Mouse (Mus musculus): ENCODE measurements around the gene 1700021F07Rik. TPM values are rescaled to one million over a fixed set of nuclear protein-coding genes. Genes with fewer than 3 reads are reported as not detected.

Gene 1700021F07Rik
- polyA plus RNA-seq, 1 experiment from 2014 or later: not detected

- WGBS (ENCODE audit: insufficient replicate concordance): 75% methylated on average over 15 of the region's 15 CpGs
These were observed 17.4 kb downstream of the 1700021F07Rik start for GRCm38 (mm10) chr2:173539781-173540180.

DNA sequence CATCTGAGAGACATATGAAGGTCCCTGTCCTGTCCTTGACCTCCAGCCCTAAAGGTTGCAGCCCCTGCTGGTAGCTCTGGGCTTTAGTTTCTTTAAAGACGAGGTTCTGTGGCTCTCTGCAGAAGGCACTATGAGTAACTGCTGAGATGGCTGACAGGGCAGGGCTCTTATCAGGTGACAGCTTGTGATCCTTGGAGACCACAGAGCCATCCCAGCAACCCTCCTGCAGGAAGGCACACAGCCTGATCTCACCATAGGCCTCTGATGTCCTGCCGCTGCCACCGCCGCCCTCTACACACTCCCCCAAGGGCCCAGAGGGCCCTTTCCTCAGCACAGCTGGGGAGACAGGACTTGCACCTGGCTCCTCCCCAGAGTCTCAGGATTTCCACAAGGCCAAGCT, 19.4 kb downstream of the 1700021F07Rik start:
- Histone ChIP-seq H3K4me3 (ENCODE audit: low read depth, low read length) (no peak overlapping the region), H3K27ac (ENCODE audit: low read depth) (no peak overlapping the region), H3K27me3 (ENCODE audit: insufficient read depth, low read length) (no peaks in the 10 kb centered on the region), H3K4me1 (ENCODE audit: insufficient read depth) (no peaks in the 10 kb centered on the region), H3K36me3 (replicated peaks; ENCODE audit: insufficient read depth, low read length) (no peaks in the 10 kb centered on the region), H3K4me2 (ENCODE audit: low read depth, low read length) (no peak overlapping the region), H3K9me3 (ENCODE audit: low read length) (no peaks in the 10 kb centered on the region), H3K9ac (replicated peaks) (no peak overlapping the region)
- no peak for TF ChIP-seq EP300 (IDR thresholded peaks at IDR 0.05; ENCODE audit: low read depth)
- no peak for TF ChIP-seq CTCF (IDR thresholded peaks at IDR 0.05; ENCODE audit: low read depth)
- no peak for ATAC-seq
- no peak for DNase-seq
- WGBS (ENCODE audit: insufficient replicate concordance): 38% methylated on average over 4 of the region's 4 CpGs

More at GRCm38 (mm10) chr2:173539781-173540180, 17.4 kb downstream of the 1700021F07Rik start:
- TF ChIP-seq CTCF (IDR thresholded peaks at IDR 0.05; ENCODE audit: low read depth) (no peak), EP300 (IDR thresholded peaks at IDR 0.05; ENCODE audit: low read depth) (no peak)
- no peak for ATAC-seq
- Histone ChIP-seq H3K27me3 (ENCODE audit: insufficient read depth, low read length) (no peaks in the 10 kb centered on the region), H3K27ac (ENCODE audit: low read depth) (no peak overlapping the region), H3K4me3 (ENCODE audit: low read depth, low read length) (no peak overlapping the region), H3K4me2 (ENCODE audit: low read depth, low read length) (no peak overlapping the region), H3K4me1 (ENCODE audit: insufficient read depth) (no peaks in the 10 kb centered on the region), H3K9ac (replicated peaks) (no peak overlapping the region), H3K9me3 (ENCODE audit: low read length) (no peaks in the 10 kb centered on the region), H3K36me3 (replicated peaks; ENCODE audit: insufficient read depth, low read length) (no peaks in the 10 kb centered on the region)
- no peak for DNase-seq

GRCm38 (mm10) chr2:173542716-173543115, 20.3 kb downstream of the 1700021F07Rik start:
- no peak overlapping the region for H3K4me2 ChIP-seq (ENCODE audit: low read depth, low read length)
- DNase-seq: no peak
- no peak overlapping the region for H3K27ac ChIP-seq (ENCODE audit: low read depth)
- H3K4me3 ChIP-seq (ENCODE audit: low read depth, low read length): no peak overlapping the region
- no peaks in the 10 kb centered on the region for H3K36me3 ChIP-seq (replicated peaks; ENCODE audit: insufficient read depth, low read length)
- TF ChIP-seq EP300 (IDR thresholded peaks at IDR 0.05; ENCODE audit: low read depth) (no peak), CTCF (IDR thresholded peaks at IDR 0.05; ENCODE audit: low read depth) (no peak)
- WGBS (ENCODE audit: insufficient replicate concordance): 77% methylated on average over 4 of the region's 4 CpGs
- no peak for ATAC-seq
- H3K4me1 ChIP-seq (ENCODE audit: insufficient read depth): no peaks in the 10 kb centered on the region
- no peak overlapping the region for H3K9ac ChIP-seq (replicated peaks)
- H3K9me3 ChIP-seq (ENCODE audit: low read length): no peaks in the 10 kb centered on the region
- no peaks in the 10 kb centered on the region for H3K27me3 ChIP-seq (ENCODE audit: insufficient read depth, low read length)

GRCm38 (mm10) chr2:173545992-173546703, 23.8 kb downstream of the 1700021F07Rik start:
- Histone ChIP-seq H3K4me2 (ENCODE audit: low read depth, low read length) (no peak overlapping the region), H3K27me3 (ENCODE audit: insufficient read depth, low read length) (no peaks in the 10 kb centered on the region), H3K9me3 (ENCODE audit: low read length) (no peaks in the 10 kb centered on the region), H3K9ac (replicated peaks) (no peak overlapping the region), H3K4me1 (ENCODE audit: insufficient read depth) (no peaks in the 10 kb centered on the region), H3K36me3 (replicated peaks; ENCODE audit: insufficient read depth, low read length) (no peaks in the 10 kb centered on the region), H3K27ac (ENCODE audit: low read depth) (no peak overlapping the region), H3K4me3 (ENCODE audit: low read depth, low read length) (no peak overlapping the region)
- ATAC-seq (peak; percentile 66), DNase-seq (peak; percentile 84)
- 41% methylated on average over 15 of the region's 15 CpGs for WGBS (ENCODE audit: insufficient replicate concordance)
- TF ChIP-seq CTCF (IDR thresholded peaks at IDR 0.05; ENCODE audit: low read depth): peak; percentile 91
- TF ChIP-seq EP300 (IDR thresholded peaks at IDR 0.05; ENCODE audit: low read depth): no peak

DNA sequence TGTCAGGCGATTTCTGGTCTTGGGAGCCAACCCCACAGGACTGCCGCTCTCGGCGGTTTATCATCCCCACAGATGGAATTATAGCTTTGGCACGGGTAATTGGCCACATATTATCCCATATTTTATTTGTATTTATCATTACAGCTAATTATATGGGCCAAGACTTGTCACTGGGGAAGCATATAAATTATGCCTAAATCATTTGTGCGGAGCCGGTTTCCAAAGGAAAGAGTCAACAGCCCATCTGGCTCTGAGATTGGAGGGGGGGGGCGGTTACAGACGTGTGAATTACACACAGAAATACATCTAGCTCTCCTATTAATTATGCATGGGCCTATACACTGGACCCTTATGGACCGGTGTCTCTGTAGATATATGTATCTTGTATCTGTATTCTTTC, 26.9 kb downstream of the 1700021F07Rik start:
- H3K4me2 ChIP-seq (ENCODE audit: low read depth, low read length): no peak overlapping the region
- 83% methylated on average over 10 of the region's 10 CpGs for WGBS (ENCODE audit: insufficient replicate concordance)
- no peaks in the 10 kb centered on the region for H3K9me3 ChIP-seq (ENCODE audit: low read length)
- no peaks in the 10 kb centered on the region for H3K4me1 ChIP-seq (ENCODE audit: insufficient read depth)
- no peaks in the 10 kb centered on the region for H3K36me3 ChIP-seq (replicated peaks; ENCODE audit: insufficient read depth, low read length)
- DNase-seq (no peak), ATAC-seq (no peak)
- TF ChIP-seq CTCF (IDR thresholded peaks at IDR 0.05; ENCODE audit: low read depth) (no peak), EP300 (IDR thresholded peaks at IDR 0.05; ENCODE audit: low read depth) (no peak)
- H3K27ac ChIP-seq (ENCODE audit: low read depth): no peak overlapping the region
- H3K9ac ChIP-seq (replicated peaks): no peak overlapping the region
- 0 out of 2 replicates have a peak, but pooled peaks cover 2% of the 10 kb centered on the region for H3K27me3 ChIP-seq (ENCODE audit: insufficient read depth, low read length)
- H3K4me3 ChIP-seq (ENCODE audit: low read depth, low read length): no peak overlapping the region

- no peak overlapping the region for H3K9ac ChIP-seq (replicated peaks)
- H3K4me1 ChIP-seq (ENCODE audit: insufficient read depth): no peaks in the 10 kb centered on the region
- no peak overlapping the region for H3K27ac ChIP-seq (ENCODE audit: low read depth)
- no peaks in the 10 kb centered on the region for H3K9me3 ChIP-seq (ENCODE audit: low read length)
- no peak overlapping the region for H3K4me2 ChIP-seq (ENCODE audit: low read depth, low read length)
- 61% methylated on average over 6 of the region's 6 CpGs for WGBS (ENCODE audit: insufficient replicate concordance)
- H3K27me3 ChIP-seq (ENCODE audit: insufficient read depth, low read length): 0 out of 2 replicates have a peak, but pooled peaks cover 6% of the 10 kb centered on the region
- ATAC-seq (no peak), DNase-seq (no peak)
- no peak overlapping the region for H3K4me3 ChIP-seq (ENCODE audit: low read depth, low read length)
- TF ChIP-seq EP300 (IDR thresholded peaks at IDR 0.05; ENCODE audit: low read depth): no peak
- TF ChIP-seq CTCF (IDR thresholded peaks at IDR 0.05; ENCODE audit: low read depth): no peak
- no peaks in the 10 kb centered on the region for H3K36me3 ChIP-seq (replicated peaks; ENCODE audit: insufficient read depth, low read length)
These were observed 28.3 kb downstream of the 1700021F07Rik start for GRCm38 (mm10) chr2:173550681-173551080.
